Mouse (Mus musculus) mouse trophoblast stem cell (cell line): ENCODE results near the gene Ergic3.

Source experiments
- in situ Hi-C, 2 experiments: fragments of 300-500 bp; cut with MseI, MboI; formaldehyde crosslinking; loops; 2 replicates in 1 of 2; 3 replicates in 1 of 2; pipeline ENCODE4 v1.15.1; 2025

Gene Ergic3

DNA sequence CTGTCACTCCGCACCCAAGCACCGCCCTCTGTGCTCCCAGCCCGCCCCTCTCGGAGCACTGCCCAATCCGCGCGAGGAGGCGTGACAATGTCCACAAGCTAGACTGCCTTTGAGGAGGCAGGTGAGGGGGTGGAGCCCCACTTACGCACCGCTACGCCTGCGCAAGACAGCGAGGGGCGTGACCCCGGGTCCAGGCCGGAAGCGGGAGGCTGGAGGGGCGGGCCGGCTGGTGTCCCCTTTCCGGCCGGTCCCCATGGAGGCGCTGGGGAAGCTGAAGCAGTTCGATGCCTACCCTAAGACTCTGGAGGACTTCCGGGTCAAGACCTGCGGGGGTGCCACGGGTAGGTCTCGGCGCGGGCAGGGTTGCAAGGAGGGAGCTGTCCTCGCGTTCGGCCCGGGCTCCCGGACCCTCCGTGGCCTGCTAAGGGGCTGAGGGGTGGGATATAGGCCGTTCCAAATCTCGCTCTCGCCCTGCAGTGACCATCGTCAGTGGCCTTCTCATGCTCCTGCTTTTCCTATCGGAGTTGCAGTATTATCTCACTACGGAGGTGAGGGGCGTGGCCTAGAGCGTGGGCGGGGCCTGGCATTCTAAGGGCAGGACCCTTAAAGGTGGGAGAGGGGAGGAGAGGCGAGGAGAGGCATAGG, at the start of gene Ergic3, which contains the start of gene 6430550D23Rik:
TSS of gene Ergic3 (plus strand) at position 158 of the 645 bp plus-strand sequence.
TSS of gene 6430550D23Rik (minus strand) at position 90 of the 645 bp plus-strand sequence.
- in situ Hi-C loops: no loop called here

- in situ Hi-C loops: no loop called here
These were observed 47.9 kb upstream of the Ergic3 start for GRCm38 (mm10) chr2:155959981-155960380.

DNA sequence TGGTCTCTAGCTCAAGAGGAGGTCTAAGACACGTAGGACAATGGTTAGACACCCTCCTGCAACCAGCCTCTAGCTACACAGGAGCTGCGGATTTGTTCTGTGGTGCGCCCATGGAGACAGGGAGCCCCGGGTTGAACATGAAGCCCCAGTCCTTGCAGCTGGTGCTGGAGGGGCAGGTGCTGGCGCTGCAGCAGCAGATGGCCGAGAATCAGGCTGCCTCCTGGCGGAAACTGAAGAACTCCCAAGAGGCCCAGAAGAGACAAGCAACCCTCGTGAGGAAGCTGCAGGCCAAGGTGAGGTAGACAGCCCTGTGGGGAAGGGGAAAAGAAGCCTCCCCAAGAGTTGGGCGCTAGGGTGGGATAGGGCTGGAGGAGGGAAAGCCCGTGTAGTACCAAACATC, 46.0 kb upstream of the Ergic3 start:
- in situ Hi-C loops: no loop called here

DNA sequence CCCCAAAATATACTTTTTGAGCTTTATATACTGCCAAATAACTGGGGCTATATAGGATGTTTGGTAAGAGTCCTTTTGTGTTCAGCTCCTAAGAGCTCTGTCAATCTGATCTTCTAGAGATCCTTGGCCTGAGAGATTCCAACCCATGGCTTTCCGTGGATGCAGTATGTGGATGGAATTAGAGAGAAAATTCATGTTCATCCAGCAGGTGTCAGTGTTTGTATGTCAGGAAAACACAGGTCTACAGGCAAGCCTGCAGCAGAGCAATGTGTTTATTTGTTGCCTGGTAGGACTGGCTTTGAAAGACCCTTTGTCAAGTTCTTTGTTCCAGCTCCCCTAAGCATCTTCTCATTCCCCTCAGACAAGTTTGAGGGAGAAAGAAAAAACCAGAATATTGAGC, 44.9 kb upstream of the Ergic3 start:
- in situ Hi-C loops: no loop called here

DNA sequence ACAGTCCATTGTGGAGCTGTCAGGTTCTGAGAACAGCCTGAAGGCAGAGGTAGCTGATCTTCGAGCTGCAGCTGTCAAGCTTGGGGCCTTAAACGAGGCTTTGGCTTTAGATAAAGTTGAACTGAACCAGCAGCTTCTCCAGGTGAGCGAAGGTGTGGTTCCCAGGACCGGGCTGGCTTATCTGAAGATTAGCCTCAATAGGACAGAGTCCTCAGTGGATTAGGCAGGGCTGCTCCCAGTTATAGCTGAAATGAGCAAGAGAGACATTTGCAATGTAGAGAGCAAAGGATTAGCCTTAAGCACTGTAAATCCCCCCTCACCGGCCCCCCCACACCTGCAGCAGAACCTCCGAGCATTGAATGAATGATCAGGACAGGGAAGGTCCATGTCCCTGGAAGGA, 34.5 kb upstream of the Ergic3 start:
- in situ Hi-C loops: no loop called here

DNA sequence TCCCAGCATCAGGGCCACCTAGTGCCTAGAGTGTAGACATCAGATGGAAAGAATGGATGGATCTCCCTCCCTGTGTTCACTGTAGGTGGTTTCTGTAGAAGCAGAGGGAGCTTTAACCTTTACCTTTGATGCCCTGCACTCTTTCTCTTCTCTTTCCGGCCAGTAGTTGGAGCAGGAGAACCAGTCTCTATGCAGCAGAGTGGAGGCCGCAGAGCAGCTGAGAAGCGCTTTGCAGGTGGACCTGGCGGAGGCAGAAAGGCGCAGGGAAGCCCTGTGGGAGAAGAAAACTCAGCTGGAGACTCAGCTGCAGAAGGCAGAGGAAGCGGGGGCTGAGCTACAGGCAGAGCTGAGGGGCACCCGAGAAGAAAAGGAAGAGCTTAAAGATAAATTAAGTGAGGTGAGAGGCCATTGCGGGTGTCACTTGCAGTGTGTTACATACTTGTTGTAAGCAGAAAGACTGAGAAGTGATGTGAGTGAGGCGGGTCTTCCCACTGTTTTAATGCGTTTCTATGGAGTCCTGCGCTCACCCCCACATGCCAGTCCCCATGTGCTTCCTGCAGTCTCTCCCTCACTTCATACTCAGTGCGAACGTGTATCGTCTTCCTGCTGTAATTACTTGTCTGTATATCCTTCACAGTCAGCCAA, 33.6 kb upstream of the Ergic3 start:
- in situ Hi-C loops: no loop called here

DNA sequence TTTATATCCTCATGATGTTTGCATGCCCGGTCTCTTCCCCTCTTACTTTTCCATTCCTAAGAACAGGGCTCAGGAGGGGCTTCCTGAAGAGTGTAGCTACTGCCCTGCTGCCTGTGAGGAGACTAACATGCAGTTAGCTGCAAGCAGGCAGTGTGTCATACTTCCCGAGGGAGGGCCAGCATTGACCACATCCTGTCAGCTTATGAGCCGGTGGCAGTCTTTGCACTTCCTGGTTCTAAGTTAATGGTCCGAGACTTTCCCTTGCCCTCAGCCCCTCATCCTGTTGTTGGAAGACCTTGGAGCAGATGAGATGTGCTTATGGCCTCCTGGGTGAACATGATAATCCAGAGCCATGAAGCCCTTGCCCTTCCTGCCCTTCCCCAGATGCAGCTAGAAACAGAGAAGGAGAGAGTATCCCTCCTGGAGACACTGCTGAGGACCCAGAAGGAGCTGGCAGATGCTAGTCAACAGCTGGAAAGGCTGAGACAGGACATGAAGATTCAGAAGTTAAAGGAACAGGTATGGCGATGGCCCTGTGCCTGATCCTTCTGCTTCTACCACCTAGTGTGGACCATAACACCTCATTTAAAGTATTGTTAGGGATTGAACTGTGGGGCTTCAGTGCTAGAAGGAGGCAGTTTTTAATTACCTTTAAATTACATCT, 28.4 kb upstream of the Ergic3 start:
- in situ Hi-C loops: no loop called here

DNA sequence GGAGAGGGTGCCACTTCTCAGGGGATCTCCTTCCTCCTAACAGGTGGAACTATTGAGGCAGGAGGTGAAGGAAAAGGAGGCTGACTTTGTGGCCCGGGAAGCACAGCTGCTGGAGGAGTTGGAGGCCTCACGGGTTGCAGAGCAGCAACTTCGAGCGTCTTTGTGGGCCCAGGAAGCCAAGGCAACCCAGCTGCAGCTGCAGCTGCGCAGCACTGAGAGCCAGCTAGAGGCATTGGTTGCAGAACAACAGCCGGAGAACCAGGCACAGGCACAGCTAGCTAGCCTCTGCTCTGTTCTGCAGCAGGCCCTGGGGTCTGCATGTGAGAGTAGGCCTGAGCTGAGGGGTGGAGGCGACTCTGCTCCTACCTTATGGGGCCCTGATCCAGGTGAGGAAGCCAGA, 22.1 kb upstream of the Ergic3 start:
- in situ Hi-C loops: no loop called here

DNA sequence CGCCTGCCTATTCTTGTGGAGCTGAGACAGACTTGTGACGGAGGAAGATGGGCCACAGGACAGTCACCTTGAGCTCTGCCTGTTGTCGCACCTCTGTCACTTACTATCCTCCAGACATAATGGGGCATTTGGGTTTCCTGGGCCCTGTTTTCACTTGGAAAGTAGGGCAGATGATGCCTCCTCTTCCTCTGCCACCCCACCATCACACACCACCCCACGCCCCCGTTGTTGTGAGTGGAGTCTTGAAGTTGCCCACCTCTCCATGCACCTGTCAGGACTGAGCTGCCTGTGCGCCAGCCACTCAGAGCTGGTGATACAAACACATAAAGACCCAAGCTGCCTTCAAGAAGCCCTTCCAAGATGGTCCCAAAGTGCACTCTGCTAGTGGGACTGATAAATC, 20.7 kb upstream of the Ergic3 start:
- in situ Hi-C loops: no loop called here

GRCm38 (mm10) chr2:155989085-155989484, 18.8 kb upstream of the Ergic3 start:
- in situ Hi-C loops: no loop called here

- in situ Hi-C loops: no loop called here
These were observed 16.7 kb upstream of the Ergic3 start for GRCm38 (mm10) chr2:155991151-155991550.

- in situ Hi-C loops: no loop called here
These were observed 16.0 kb upstream of the Ergic3 start for GRCm38 (mm10) chr2:155991863-155992321.

DNA sequence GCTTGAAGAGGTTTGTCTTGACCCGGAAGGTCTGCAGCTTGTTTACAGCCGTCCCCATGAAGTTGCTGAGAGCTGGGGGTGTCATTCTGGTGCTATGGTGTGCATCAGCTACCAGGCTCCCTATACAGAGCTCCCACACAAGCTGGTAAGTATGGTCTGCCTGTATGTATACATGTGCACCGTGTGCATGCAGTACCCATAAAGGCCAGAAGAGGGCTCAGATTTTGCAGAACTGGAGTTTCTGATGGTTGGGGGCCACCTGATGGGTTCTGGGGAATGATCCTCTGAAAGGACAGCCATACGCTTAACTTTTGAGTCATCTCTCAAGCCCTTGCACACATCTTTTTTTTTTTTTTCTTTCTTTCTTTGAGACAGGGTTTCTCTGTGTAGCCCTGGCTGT, 2.5 kb upstream of the Ergic3 start:
- in situ Hi-C loops: no loop called here

DNA sequence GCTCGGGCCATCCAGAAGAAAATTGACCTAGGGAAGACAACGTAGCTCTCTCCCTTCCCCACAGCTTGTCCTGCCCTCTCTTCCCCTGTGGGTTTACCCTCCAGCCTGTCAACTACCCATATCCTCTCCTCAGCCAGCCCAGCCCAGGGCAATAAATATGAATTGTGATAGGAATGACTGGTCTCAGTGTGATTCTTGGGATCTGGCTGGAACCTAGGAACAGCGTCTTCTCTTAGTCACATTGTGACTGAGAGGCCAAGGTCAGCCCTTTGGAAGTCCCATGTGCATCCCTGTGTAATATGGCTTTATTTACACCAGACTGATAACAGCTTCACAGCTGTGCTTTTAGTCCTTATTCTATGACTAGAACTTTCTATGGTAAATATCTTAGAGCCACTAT, 10.3 kb downstream of the Ergic3 start:
- in situ Hi-C loops: no loop called here

- in situ Hi-C loops: no loop called here
These were observed 13.4 kb downstream of the Ergic3 start for GRCm38 (mm10) chr2:156021219-156021618.

DNA sequence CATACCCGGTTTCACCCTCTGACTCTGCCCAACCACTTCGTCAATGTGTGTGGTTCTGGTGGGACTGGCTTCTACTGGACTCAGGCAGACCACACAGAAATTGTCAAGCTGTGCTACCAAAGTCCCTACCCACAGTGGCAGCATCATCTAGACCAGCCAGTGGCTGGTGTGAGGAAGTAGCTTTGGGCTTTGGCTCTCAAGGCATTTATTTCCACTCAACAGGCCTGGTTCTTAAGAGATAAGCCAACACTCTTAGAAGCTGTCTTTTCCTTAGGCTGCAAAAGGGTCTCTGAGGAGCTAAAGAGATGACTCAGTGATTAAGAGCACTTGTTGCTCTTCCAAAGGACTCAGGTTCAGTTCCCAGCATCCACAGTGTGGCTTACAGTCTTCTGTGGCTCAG, 13.9 kb downstream of the Ergic3 start:
- in situ Hi-C loops: no loop called here

GRCm38 (mm10) chr2:156025482-156025881, 17.6 kb downstream of the Ergic3 start:
- in situ Hi-C loops: no loop called here

- in situ Hi-C loops: no loop called here
These were observed 31.5 kb downstream of the Ergic3 start for GRCm38 (mm10) chr2:156039390-156039789.

- in situ Hi-C loops: no loop called here
These were observed 35.1 kb downstream of the Ergic3 start for GRCm38 (mm10) chr2:156042903-156043302.

GRCm38 (mm10) chr2:156047929-156048328, 40.1 kb downstream of the Ergic3 start:
- in situ Hi-C loops: no loop called here

GRCm38 (mm10) chr2:156052816-156053215, 45.0 kb downstream of the Ergic3 start, which contains the start of gene Fer1l4:
Gene Fer1l4, minus strand, starts transcription at chr2:156052947.
- in situ Hi-C loops: no loop called here

GRCm38 (mm10) chr2:156065099-156066041, 57.5 kb downstream of the Ergic3 start, which contains the start of gene Spag4:
Gene Spag4, plus strand, starts transcription at chr2:156065175.
- in situ Hi-C loops: no loop called here
